Mouse (Mus musculus): Measurements from ENCODE around the gene Pcbp3.

Gene Pcbp3

DNA sequence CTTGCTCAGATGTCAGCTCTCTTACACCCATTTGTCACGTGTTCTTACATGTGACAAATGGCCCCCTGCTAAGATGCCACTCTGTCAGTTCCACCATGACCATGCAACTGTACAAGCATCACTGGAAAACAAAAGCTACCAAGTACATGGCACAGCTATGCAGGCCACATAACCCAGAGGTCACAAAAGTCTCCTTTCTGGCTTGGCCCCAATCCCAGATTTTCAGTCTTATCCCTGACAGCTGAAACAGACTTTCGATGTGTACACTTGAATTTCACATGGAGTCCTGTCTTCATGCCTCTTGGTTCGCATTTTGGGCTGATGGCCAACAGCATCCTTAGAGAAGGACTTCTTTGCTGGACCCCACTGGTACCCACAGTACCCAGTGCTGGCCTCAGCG is 116.8 kb downstream of the Pcbp3 start:
- peak; percentile 20 for DNase-seq (ENCODE audit: low spot score)

DNA sequence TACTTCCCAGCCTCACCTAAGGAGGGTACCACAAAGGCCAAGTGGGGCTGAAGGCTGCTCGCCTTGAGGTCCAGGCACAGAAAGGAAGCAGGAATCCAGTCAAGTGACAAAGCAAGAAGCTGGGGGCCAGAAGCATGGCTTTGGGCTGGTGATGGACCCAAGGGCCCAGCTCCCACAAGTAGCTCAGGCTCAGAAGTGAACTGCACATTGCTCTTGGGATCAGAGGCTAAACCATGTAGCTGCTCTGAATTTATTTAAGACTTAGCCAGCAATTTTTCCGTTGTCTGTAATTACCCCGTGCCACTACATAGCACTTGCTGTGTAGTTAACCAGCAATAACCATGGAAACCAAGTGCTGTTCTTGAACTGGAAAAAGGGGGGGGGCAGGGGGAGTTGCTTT is 117.3 kb downstream of the Pcbp3 start:
- no peak for DNase-seq (ENCODE audit: low spot score)

GRCm38 (mm10) chr10:76842087-76842486 is 119.6 kb downstream of the Pcbp3 start:
- DNase-seq (ENCODE audit: low spot score) = no peak

- DNase-seq (ENCODE audit: low spot score) = no peak
These were observed 120.5 kb downstream of the Pcbp3 start for GRCm38 (mm10) chr10:76841220-76841619.

GRCm38 (mm10) chr10:76840566-76840965 is 121.1 kb downstream of the Pcbp3 start:
- DNase-seq (ENCODE audit: low spot score) = no peak

DNA sequence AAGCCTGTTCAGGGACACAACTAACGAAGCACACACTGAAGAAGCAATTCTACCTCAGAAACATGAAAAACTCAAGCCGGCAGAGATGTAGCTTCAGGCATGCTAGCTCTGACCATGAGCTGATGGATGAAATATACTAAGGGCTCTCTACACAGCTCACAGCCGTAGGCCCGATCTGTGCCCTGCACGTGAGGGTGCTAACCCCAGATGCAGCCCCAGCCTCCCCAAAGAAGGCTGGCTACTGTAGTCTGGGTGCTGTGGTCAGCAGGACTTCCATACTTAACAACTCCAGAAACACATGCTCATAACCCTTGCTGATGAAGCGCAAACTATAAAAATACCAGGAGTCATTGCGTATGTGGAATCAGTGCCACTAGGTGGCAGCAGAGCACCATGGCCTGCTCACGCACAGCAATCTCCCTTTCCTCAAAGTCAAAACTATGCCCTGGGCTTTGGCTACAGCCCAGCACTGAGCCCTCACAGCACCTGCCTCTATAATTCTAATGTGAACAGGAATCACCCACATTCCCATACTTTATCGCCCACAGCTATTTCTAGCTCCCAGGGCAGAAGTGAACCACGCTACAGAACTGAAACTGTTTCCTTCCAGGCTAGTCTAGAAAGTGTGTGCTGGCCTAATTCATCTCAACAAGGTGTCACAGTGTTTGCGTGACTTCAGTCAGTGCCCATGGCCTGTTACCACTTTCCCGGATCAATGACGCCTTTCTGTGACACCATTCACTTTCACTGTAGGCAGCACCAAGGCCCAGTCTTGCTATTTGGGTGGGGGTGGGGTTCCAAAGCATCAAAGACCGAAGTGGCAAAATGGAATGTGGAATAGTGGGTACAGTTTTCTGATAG is 126.0 kb downstream of the Pcbp3 start:
- peak; percentile 85 for DNase-seq (ENCODE audit: low spot score)

- no peak for DNase-seq (ENCODE audit: low spot score)
These were observed 128.8 kb downstream of the Pcbp3 start for GRCm38 (mm10) chr10:76832841-76833240.

DNA sequence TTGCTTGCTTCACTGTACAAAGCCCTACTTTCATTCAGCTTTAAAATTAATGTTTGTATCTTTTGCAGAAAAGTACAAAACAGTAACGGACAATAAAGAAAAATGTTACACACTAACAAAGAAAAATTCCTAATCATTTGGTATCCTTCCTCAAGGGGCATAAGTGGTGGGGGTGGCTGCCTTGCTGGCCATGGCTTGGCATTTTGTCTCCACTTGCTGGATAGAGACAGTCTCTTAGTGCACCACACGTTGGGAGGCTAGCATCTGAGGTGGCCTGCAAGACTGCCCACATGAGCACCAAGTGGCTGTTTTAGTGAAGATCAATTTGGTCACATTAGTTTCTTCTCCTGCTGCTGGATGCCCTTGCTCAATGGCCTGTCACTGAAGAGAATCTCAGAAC is 129.8 kb downstream of the Pcbp3 start:
- DNase-seq (ENCODE audit: low spot score) = no peak

DNA sequence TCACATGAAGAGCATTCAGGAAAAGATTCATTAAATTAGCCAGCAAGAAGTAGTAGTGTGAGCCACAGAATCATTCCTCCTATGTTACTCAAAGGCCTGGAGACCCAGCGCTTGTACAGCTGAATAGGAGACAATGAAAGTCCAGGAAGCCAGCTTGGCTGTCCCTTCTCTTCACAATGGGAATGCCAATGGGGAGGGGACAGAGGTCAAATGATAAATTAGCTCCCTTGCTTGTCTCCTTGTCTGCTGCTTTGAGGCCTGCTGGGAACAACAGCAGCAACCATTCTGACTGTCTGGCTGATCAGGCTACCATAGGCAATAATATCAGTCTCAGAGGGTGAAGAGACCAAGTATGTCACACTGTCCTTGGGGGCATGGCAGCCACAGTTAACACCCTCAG is 130.5 kb downstream of the Pcbp3 start:
- DNase-seq (ENCODE audit: low spot score) = no peak

DNA sequence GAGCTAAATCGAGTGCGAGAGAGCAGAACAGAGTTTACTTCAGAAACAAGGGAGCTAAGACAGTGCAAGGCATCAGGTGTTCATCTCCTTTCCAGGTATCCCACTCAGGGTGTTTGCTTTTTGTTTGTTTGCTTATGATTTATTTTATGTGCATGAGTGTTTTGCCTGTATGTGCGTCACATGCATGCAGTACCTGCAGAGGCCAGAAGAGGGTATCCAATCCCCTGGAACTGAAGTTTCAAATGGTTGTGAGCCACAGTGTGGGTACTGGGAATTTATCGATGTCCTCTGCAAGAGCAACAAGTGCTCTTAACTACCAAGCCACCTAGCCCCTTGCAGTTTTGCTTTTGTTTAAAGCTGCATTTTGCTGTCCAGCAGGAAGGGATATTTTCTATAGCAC is 132.8 kb downstream of the Pcbp3 start:
- no peak for DNase-seq (ENCODE audit: low spot score)

- DNase-seq (ENCODE audit: low spot score) = no peak
These were observed 139.0 kb downstream of the Pcbp3 start for GRCm38 (mm10) chr10:76822698-76823097.

- DNase-seq (ENCODE audit: low spot score) = no peak
These were observed 142.4 kb downstream of the Pcbp3 start for GRCm38 (mm10) chr10:76819321-76819720.

DNA sequence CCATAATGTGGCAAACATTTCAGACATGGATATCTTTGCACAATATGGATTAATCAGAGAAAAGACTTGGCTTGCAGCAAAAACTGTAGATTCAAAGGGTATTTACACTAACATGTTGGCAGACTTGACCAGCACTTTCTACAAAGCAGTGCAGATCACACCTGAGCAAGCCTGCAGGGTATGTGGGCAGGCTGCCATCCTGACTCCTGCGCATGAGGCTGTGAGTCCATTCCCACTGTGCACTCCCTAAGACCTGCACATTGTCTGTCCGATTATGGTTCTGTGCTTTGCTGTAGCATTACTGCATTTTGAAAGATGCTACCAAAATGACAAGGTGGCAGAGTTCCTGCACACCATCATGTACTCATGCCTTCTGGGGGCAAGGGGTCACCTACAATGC is 143.3 kb downstream of the Pcbp3 start:
- DNase-seq (ENCODE audit: low spot score) = no peak

GRCm38 (mm10) chr10:76816930-76817329 is 144.8 kb downstream of the Pcbp3 start:
- DNase-seq (ENCODE audit: low spot score) = no peak

DNA sequence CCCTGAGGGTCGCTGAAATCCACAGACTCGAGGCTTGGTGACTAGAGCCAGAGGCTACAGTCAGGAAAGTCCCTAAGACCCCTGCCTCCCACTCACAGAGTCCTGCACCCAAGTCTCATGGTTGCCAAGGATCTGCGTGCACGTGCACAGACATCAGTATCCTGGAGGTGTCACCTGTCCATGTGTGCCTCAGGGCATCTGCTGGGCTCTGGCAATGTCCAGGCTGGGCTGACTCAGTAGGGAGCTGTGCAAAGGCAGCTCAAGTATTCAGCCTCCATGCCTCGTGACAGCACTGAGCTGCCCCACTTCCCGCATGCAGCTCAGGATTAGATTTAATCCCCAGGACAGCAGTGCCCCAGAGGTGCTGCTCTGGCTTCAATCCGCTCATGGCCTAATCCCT is 145.3 kb downstream of the Pcbp3 start:
- peak; percentile 51 for DNase-seq (ENCODE audit: low spot score)

GRCm38 (mm10) chr10:76815481-76815880 is 146.2 kb downstream of the Pcbp3 start:
- peak; percentile 54 for DNase-seq (ENCODE audit: low spot score)

- no peak for DNase-seq (ENCODE audit: low spot score)
These were observed 146.9 kb downstream of the Pcbp3 start for GRCm38 (mm10) chr10:76814811-76815210.

DNA sequence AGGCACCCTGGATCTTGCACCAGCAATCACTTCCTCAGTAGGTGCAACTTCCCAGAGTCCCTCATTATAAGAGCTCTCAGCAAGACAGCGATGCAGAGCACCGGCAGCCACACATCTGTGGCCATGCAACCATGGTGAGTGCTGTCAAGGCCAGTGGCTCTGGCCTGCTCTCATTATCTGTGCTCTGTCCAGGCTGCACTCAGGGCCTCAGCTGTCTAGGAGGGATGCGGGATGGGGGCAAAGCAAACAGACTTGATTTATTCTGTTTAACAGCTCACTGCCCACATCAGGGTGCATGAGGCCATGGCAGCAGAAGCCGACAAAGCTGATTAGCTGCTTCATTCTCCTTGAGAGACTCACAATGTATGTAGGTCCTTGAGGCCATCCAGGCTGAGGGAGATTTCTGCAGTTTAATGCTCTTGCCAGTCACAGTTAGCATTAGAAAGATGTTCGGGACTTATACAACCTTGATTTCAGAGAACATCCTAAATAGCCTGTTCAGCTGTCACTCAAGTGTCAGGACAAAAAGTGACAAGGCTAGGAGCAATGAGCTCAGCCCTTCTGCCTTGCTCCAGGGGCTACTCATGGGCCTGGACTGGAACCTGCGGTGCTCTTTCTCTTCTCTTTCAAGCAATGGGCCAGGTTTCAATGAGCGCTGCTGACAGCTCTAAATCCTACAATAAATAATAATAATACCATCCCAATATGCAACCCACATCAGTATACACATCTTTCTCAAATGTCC is 151.6 kb downstream of the Pcbp3 start:
- no peak for DNase-seq (ENCODE audit: low spot score)

- no peak for DNase-seq (ENCODE audit: low spot score)
These were observed 152.2 kb downstream of the Pcbp3 start for GRCm38 (mm10) chr10:76809439-76809838.

GRCm38 (mm10) chr10:76808446-76809400 is 153.0 kb downstream of the Pcbp3 start:
- DNase-seq (ENCODE audit: low spot score) = no peak

GRCm38 (mm10) chr10:76802500-76802885 is 159.2 kb downstream of the Pcbp3 start:
- DNase-seq (ENCODE audit: low spot score) = peak; percentile 46

- peak; percentile 59 for DNase-seq (ENCODE audit: low spot score)
These were observed 159.7 kb downstream of the Pcbp3 start for GRCm38 (mm10) chr10:76801841-76802499.

Measured in MN1 (cell line).